Mouse (Mus musculus) gastrocnemius, postnatal 14 days (tissue): ENCODE measurements at regions not wholly inside any gene's neighbourhood (a gene's known extent, or its start where the extent isn't known, plus 50 kb on each side); places are given as distances from the start of the nearest gene placed in this dataset.

ENCODE experiments used
- DNase-seq: peaks from one replicate; pipeline ENCODE4 v3.0.0; 2021; ENCODE audit warnings: mixed read lengths
- intact Hi-C: fragments of 180-260 bp; cut with DNase I; formaldehyde crosslinking; loops from one replicate; pipeline ENCODE4 v1.15.1; 2025; ENCODE audit warnings: low total_unique reads

- intact Hi-C loops, result no loop called here
- no peak for DNase-seq
Measured at GRCm38 (mm10) chr3:143633036-143633435, 572.0 kb downstream of the Lmo4 start.

GRCm38 (mm10) chr3:143631183-143631582, 573.8 kb downstream of the Lmo4 start:
- intact Hi-C loops, result no loop called here

GRCm38 (mm10) chr3:143624906-143625305, 580.1 kb downstream of the Lmo4 start:
- no peak for DNase-seq
- intact Hi-C loops, result no loop called here

More at GRCm38 (mm10) chr3:143631183-143631582, 573.8 kb downstream of the Lmo4 start:
- DNase-seq, result peak; percentile 42

DNA sequence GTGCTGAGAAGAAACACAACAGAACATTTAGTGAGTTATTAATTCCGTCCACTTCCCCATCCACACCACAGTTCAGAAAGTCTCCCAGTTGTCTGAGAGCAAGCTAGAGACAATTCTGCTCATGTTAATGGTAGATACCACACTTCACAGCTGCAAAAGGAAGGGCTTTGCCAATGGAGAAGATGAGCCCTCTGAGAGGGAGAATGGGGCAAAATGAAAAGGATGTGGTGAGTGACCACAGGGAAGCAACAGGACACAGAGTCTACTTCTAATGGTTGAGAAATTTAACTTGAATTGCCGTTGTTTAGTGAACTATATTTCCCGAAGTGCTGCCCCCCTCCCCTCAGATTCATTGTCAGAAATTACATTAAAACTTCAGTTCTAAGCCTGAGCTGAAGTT, 582.7 kb downstream of the Lmo4 start:
- intact Hi-C loops, result no loop called here
- DNase-seq, result no peak

DNA sequence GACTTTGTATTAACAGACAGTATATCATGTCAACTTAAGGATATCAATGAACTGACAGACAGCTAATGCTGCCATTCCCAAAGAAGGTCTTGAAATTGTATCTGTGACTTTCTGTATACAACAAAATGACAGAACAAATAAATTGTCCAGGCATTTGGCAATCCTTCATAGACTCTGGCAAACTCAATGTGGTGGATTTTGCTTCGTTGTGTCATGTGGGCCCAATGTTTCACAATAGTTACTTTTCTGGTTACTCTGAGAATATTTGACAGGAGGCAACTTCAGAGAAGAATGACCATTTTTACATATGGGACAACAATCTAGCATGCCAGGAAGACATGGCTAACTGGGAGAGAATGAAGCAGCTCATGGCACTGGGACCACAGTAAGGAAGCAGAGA, 585.9 kb downstream of the Lmo4 start:
- intact Hi-C loops, result no loop called here
- no peak for DNase-seq

DNA sequence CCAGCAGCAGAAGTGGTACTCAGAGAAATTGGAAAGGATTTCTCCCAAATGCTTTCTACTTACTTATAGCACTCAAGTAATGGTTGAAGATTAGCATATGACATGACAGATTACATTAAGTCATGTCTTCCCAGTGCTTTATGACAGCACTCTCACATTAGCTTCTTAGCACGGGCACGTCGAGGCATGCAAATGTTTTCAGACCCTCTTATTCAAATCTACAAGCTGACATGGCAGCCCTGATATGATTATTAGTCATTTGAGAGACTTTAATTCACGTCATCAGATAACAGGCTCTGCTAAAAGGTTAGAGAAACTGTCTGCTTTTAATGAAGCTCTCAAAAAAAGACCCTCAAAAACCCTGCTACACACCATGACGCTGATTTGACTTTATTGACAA, 590.1 kb downstream of the Lmo4 start:
- DNase-seq, result no peak
- intact Hi-C loops, result no loop called here

DNA sequence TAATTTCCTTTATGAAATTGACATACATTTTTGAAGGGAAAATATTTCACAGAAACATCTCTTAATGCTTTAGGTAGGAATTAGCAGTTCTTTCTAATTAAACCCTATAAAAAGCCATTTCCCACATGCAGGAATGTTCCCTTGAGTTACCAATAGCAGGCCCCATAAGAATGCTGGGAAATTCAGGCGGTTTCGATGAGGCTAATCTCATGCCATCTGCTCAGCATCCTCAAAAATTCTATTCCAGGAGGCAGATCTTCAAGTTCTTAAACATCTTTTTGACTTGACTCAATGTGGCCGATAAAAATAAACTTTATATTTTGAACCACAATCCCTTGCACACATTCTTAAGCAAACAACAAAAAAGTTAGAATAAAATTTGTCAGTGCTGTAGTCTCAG, 591.0 kb downstream of the Lmo4 start:
- intact Hi-C loops, result no loop called here
- no peak for DNase-seq

DNA sequence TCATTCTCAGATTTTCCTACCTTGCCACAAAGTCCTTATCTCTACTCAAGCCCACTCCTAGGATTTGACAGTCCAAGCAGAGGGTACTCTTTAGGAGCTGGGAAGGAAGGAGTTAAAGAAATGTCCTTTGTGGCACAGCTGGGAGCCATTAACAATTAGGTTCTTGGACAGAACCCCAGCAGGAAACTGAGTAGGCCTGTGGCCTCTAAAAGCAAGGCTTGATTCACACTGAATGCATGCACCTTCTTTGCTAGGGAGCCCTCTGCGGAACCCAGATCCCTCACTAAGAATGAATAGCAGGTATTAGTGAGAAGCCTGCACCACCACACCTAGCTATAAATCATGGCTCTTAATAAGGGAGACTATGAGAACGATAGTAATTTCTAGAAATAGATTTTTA, 595.3 kb downstream of the Lmo4 start:
- intact Hi-C loops, result no loop called here
- DNase-seq, result no peak

DNA sequence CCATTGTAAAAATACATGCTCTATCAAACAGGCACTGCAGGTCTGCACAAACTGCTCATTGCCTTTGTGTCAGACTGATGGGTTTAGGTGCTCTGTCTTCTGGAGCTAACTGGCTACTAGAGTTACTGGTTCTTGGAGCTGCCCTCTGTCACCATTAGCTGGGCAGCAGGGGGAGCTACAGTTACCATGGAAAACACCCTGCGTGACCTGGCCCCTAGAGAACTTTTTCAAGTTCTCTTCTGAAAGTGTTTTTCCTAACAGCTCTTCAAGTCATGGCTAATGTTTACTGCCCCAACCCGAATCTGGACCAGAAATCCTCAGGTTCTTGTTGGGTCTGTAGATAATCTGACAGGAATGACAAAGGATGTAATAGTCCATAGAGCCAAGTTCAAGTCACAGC, 605.9 kb downstream of the Lmo4 start:
- intact Hi-C loops, result no loop called here
- peak; percentile 36 for DNase-seq

DNA sequence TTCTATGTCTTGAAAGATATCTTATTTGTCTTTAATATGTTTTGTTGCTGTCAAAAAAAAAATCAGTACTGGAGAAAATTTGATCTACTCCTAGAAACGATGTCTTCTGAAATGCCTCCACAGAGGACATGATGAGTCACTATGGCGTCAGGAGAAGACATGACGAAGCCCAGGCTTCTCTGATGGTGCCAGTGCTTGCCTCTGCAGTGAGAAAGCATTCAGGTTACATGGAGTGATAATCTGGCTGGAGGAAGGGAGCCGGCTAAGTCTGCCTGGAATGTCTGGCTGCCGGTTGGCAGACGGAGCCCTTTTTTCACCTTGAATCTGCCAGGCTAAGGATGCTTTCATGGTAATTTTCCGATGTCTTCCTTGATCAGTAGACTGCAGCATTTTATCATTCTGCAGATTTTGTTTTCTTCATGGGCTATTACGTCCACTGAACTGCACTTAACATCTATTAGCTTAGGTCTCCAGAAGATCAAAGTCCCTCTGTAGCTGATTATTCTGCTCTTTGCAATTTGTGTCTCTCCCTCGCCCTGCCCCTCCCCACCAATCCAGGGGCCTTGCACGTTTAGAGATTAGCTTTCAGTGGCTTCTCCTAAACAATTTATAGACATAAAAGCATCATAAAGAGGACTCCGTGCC, 607.9 kb downstream of the Lmo4 start:
- intact Hi-C loops, result no loop called here
- DNase-seq, result no peak

DNA sequence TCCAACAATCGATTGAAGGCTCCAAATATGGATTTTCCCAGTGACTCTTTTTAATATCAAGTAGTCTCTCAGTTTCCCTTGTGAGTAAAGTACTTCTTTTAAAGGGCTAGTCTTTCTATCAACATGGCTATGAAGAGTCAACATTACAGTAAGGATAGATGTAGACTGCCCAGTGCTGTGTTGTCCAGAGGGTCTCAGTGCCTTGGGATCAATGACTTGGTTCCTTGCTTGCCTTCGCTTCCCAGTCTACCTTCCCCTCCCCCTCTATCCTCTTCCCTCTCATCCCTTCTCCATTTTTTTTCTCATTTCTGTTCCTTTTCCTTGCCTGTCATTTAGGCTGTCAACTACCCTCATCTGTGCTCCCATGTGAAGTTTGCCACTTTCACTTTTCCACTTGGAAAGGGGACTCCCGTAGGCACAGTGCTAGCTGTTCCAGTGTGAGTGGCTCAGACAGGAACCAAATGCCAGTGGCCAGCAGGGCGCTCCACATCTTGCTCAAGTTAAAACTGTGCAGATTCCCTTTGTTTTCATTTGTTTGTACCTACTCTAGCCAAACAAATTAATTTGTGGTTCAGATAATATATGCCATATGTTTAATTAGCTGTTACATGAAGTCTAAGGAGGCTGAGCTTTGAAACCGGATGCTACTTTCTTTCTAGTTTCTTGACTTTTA, 608.9 kb downstream of the Lmo4 start:
- intact Hi-C loops, result no loop called here
- DNase-seq, result no peak

GRCm38 (mm10) chr3:143595081-143595480, 609.9 kb downstream of the Lmo4 start:
- intact Hi-C loops, result no loop called here
- DNase-seq, result no peak

DNA sequence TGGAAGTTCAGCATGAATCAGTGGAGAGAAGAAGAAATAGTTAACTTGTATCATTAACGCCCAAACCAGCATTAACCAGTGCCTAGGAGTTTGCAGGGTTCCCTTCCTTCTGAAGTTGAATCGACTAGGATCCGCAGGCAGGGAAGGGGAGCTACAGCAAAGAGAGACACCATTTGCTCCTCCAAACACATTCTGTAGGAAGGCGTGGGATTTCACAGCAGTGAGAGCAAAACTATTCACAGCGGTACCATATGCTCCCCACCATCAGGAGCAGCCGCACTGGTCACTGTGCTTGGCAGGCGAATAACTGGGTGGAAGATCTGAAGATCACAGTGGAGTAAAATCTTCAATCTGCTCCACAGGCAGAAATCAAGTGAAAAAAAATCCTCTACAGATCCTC, 610.3 kb downstream of the Lmo4 start:
- DNase-seq, result no peak
- intact Hi-C loops, result no loop called here

DNA sequence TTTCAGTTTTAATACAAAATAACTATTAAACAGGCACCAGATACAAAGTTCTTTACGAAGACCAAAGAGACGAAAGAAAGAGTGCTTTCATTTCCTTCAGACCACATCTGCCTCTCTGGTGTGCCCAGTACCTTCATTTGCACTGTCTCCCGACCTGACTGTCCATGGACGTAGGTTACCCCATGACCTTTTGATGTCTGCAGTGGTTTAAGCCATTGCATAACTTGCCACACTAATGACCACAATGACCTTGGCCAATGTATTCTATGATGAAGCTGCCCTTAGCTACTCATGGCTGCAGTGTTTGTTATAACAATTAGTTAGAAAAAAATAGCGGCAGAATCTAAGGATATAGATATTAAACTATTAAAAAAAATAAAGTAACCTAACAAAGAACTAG, 618.4 kb downstream of the Lmo4 start:
- intact Hi-C loops, result no loop called here

GRCm38 (mm10) chr3:143584692-143585603, 620.1 kb downstream of the Lmo4 start:
- intact Hi-C loops, result no loop called here
- no peak for DNase-seq

More for the DNA sequence above, 618.4 kb downstream of the Lmo4 start:
- no peak for DNase-seq

- intact Hi-C loops, result no loop called here
- DNase-seq, result no peak
Measured at GRCm38 (mm10) chr3:143576338-143577007, 628.5 kb downstream of the Lmo4 start.

GRCm38 (mm10) chr3:143575737-143576136, 629.3 kb downstream of the Lmo4 start:
- DNase-seq, result no peak
- intact Hi-C loops, result no loop called here

- intact Hi-C loops, result no loop called here
- no peak for DNase-seq
Measured at GRCm38 (mm10) chr3:143574035-143574864, 630.8 kb downstream of the Lmo4 start.

DNA sequence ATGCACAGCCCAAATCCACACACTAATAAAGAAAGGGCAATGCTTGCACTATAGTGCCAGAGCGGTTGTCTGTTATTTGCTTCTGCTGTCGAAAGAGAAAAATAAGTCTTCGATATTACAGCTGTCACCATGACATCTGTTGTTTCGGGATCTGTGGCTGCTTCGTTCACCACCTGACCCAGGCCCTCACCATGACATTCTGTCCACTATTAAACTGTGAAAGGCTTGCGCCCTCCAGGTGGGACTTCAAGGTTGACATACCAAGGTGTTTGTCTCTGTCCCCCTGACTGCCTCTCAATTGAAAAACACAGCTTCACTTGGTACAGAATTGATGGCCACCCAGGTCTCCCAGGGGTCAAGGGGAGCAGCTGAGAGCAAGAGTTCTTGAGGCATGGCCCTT, 635.1 kb downstream of the Lmo4 start:
- intact Hi-C loops, result no loop called here
- no peak for DNase-seq
